Mouse (Mus musculus): ENCODE results near the gene Sez6l. TPM values are rescaled to one million over a fixed set of nuclear protein-coding genes. Genes with fewer than 3 reads are reported as not detected.

Gene Sez6l
- total and polyA plus RNA-seq, 3 experiments = 0.08 to 0.25 (median 0.09) TPM

DNA sequence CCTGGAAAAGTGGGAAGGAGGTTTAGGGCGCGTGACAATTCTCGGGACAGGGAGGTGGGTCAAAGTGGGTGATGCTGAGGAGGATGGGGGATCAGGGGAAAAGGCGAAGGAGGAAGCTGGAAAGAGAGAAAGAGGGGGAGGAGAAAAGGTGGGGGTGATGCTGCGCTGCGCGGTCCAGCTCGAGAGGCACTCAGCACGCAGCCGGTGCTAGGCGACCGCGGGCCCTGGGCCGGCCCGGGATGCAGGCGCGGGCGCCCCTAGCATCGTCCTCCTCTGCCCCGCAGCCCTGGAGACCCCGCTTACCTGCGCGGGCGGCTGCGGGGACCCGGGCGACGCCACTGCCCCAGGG is 182.6 kb downstream of the Sez6l start:
- no peak overlapping the region for H3K27ac ChIP-seq
- no peaks in the 10 kb centered on the region for H3K36me3 ChIP-seq (ENCODE audit: control insufficient read depth, insufficient read depth, low read length)
- TF ChIP-seq POLR2A (IDR thresholded peaks at IDR 0.05; ENCODE audit: insufficient read depth, low read depth, low read length) (no peak), EP300 (IDR thresholded peaks at IDR 0.05; ENCODE audit: insufficient read depth, low read depth, low read length) (no peak), CTCF (IDR thresholded peaks at IDR 0.05) (no peak)
- peak overlapping the region; percentile 26 for H3K9ac ChIP-seq (ENCODE audit: low read depth, low read length)
- intact Hi-C loops (cut with DNase I) = no loop called here
- 0 out of 2 replicates have a peak overlapping the region, but pooled peaks have one; percentile 26 for H3K4me3 ChIP-seq
- WGBS = under 1% methylated on average over 28 of the region's 28 CpGs
- H3K4me1 ChIP-seq (ENCODE audit: control insufficient read depth, insufficient read depth, low read length) = no peaks in the 10 kb centered on the region
- DNase-seq = no peak
- no peaks in the 10 kb centered on the region for H3K79me2 ChIP-seq (replicated peaks; ENCODE audit: control insufficient read depth, insufficient read depth, low read length)
- H3K27me3 ChIP-seq (ENCODE audit: control insufficient read depth, insufficient read depth, low read length) = peaks cover 15% of the 10 kb centered on the region

DNA sequence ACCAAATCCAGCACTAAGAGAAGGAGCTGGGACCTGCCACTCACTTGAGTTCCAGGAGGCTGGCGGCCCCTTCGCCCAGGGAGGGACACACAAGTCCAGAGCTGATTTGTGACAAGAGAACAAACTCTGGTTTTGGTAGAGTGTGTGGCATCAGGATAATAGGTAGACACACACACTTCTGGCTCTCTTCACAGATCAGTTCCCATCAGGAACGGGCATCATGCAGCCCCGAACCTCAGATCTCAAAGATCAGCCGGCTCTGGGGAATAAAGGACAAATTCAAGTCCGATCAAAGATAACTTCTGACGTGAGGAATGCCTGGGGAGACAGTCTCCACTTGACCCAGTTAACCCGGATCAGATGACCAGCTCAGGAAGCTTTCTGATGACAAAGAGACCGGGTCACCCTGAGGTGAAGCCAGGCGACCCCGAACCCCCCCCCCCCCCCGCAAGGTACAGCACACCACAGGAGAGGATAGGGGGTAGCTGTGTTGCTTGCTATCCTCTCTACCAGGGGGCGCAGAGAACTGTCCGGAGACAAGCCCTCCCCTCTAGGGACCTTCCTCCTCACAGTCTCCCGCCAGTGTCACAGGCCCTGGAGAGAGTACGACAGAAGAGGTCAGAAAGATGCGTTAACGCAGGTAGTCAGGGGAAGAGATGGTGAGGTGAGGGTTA is 183.1 kb downstream of the Sez6l start:
- Histone ChIP-seq H3K79me2 (replicated peaks; ENCODE audit: control insufficient read depth, insufficient read depth, low read length) (no peaks in the 10 kb centered on the region), H3K27me3 (ENCODE audit: control insufficient read depth, insufficient read depth, low read length) (peaks cover 15% of the 10 kb centered on the region), H3K27ac (no peak overlapping the region), H3K4me3 (no peak overlapping the region), H3K36me3 (ENCODE audit: control insufficient read depth, insufficient read depth, low read length) (no peaks in the 10 kb centered on the region), H3K9ac (ENCODE audit: low read depth, low read length) (no peak overlapping the region), H3K4me1 (ENCODE audit: control insufficient read depth, insufficient read depth, low read length) (no peaks in the 10 kb centered on the region)
- DNase-seq = no peak
- TF ChIP-seq EP300 (IDR thresholded peaks at IDR 0.05; ENCODE audit: insufficient read depth, low read depth, low read length) = no peak
- TF ChIP-seq CTCF (IDR thresholded peaks at IDR 0.05) = no peak
- TF ChIP-seq POLR2A (IDR thresholded peaks at IDR 0.05; ENCODE audit: insufficient read depth, low read depth, low read length) = no peak
- intact Hi-C loops (cut with DNase I) = no loop called here
- WGBS = 11% methylated on average over 18 of the region's 18 CpGs

DNA sequence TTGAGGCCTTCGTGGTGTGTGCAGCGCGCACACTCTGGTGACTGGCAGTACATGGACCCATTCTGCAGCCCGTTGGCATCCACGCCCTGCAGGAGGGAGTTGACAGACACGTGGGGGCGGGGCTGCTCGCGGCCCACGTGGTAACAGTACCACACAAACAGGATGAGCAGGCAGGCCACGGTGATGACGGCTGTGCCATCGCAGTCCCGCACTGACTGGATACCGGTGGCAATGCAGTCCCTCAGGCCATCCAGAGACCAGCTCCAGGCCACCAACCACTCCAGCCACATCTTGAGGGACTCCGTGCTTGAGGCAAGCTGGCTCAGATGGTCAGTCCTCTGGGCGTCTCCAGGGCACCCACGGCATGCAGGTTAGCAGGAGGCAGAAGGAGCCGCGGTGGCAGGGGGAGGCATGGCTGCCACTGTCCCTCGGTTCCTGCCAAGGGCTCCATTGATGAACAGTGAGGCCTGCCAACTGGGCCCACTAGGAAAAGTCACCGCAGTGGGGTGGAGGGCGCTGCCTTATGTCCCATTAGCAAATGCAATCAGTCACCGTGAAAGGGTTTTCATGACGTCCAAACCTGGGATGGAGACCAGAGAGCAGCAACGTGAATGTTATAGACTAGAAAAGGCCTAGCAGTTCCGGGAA is 185.2 kb downstream of the Sez6l start:
- no peak for DNase-seq
- no peaks in the 10 kb centered on the region for H3K36me3 ChIP-seq (ENCODE audit: control insufficient read depth, insufficient read depth, low read length)
- H3K79me2 ChIP-seq (replicated peaks; ENCODE audit: control insufficient read depth, insufficient read depth, low read length) = no peaks in the 10 kb centered on the region
- no peak overlapping the region for H3K4me3 ChIP-seq
- TF ChIP-seq EP300 (IDR thresholded peaks at IDR 0.05; ENCODE audit: insufficient read depth, low read depth, low read length) (no peak), CTCF (IDR thresholded peaks at IDR 0.05) (no peak), POLR2A (IDR thresholded peaks at IDR 0.05; ENCODE audit: insufficient read depth, low read depth, low read length) (no peak)
- H3K27ac ChIP-seq = no peak overlapping the region
- WGBS = 54% methylated on average over 27 of the region's 27 CpGs
- H3K27me3 ChIP-seq (ENCODE audit: control insufficient read depth, insufficient read depth, low read length) = peaks cover 15% of the 10 kb centered on the region
- no peaks in the 10 kb centered on the region for H3K4me1 ChIP-seq (ENCODE audit: control insufficient read depth, insufficient read depth, low read length)
- intact Hi-C loops (cut with DNase I) = no loop called here
- H3K9ac ChIP-seq (ENCODE audit: low read depth, low read length) = no peak overlapping the region

DNA sequence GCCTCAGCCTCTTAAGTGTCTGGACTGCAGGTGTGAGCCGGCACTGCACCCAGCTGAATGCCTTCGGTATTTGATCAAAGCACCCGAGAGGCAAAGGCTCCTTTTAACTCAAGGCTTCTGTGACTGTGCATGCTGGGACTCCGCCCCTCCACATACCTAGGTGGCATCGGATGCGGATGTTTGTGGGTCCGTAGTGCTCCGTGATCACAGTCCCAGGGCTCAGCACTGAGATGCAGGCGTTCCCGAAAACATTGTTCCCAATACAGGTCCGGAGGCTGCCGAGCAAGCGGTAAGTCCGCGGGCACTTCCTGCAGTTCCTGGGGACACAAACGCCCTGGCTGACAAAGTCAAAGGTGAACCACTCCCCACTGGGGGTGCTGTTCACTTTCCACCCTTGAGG is 186.0 kb downstream of the Sez6l start:
- intact Hi-C loops (cut with DNase I) = no loop called here
- 39% methylated on average over 16 of the region's 16 CpGs for WGBS

DNA sequence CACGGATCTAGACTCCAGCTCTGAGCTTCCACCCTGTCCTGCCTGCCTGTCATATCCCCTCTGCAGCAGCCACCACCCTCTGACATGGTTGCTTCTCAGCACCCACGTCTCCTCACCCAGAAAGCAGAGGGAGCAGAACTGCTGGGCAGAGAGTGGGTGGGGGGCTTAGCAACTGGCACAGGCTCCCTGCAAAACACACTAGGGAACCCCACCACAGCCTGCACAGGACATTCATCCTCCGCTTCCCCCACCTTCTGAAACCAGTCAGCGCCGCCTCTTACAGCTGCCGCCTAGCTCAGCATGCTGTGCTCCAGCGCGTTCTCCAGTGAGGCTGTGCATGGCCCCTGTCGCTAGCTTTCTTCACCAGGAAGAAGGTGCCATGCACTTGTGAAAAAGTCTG is 187.6 kb downstream of the Sez6l start:
- Histone ChIP-seq H3K27me3 (ENCODE audit: control insufficient read depth, insufficient read depth, low read length) (peaks cover 10% of the 10 kb centered on the region), H3K9ac (ENCODE audit: low read depth, low read length) (no peak overlapping the region), H3K4me3 (no peak overlapping the region), H3K36me3 (ENCODE audit: control insufficient read depth, insufficient read depth, low read length) (no peaks in the 10 kb centered on the region), H3K4me1 (ENCODE audit: control insufficient read depth, insufficient read depth, low read length) (no peaks in the 10 kb centered on the region), H3K79me2 (replicated peaks; ENCODE audit: control insufficient read depth, insufficient read depth, low read length) (no peaks in the 10 kb centered on the region), H3K27ac (no peak overlapping the region)
- no peak for DNase-seq
- WGBS = 80% methylated on average over 9 of the region's 9 CpGs
- TF ChIP-seq POLR2A (IDR thresholded peaks at IDR 0.05; ENCODE audit: insufficient read depth, low read depth, low read length) = no peak
- no peak for TF ChIP-seq EP300 (IDR thresholded peaks at IDR 0.05; ENCODE audit: insufficient read depth, low read depth, low read length)
- no peak for TF ChIP-seq CTCF (IDR thresholded peaks at IDR 0.05)
- intact Hi-C loops (cut with DNase I) = no loop called here

More for the DNA sequence above, 186.0 kb downstream of the Sez6l start:
- no peak for DNase-seq
- Histone ChIP-seq H3K27me3 (ENCODE audit: control insufficient read depth, insufficient read depth, low read length) (peaks cover 15% of the 10 kb centered on the region), H3K27ac (no peak overlapping the region), H3K4me3 (no peak overlapping the region), H3K4me1 (ENCODE audit: control insufficient read depth, insufficient read depth, low read length) (no peaks in the 10 kb centered on the region), H3K9ac (ENCODE audit: low read depth, low read length) (no peak overlapping the region), H3K79me2 (replicated peaks; ENCODE audit: control insufficient read depth, insufficient read depth, low read length) (no peaks in the 10 kb centered on the region), H3K36me3 (ENCODE audit: control insufficient read depth, insufficient read depth, low read length) (no peaks in the 10 kb centered on the region)
- TF ChIP-seq EP300 (IDR thresholded peaks at IDR 0.05; ENCODE audit: insufficient read depth, low read depth, low read length) (no peak), CTCF (IDR thresholded peaks at IDR 0.05) (no peak), POLR2A (IDR thresholded peaks at IDR 0.05; ENCODE audit: insufficient read depth, low read depth, low read length) (no peak)

DNA sequence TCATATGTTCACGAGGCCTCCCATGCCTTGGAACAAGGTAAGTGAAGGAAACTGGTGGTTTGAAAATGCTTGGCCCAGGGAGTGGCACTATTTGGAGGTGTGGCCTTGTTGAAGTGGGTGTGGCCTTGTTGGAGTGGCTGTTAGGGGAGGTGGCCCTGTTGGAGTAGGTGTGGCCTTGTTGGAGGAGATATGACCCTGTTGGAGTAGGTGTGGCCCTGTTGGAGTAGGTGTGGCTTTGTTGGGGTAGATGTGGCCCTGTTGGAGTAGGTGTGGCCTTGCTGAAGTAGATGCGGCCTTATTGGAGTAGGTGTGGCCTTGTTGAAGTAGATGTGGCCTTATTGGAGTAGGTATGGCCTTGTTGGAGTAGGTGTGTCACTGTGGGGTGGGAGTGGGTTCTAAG is 191.0 kb downstream of the Sez6l start:
- DNase-seq = no peak

More for the DNA sequence above, 191.0 kb downstream of the Sez6l start:
- 68% methylated on average over 2 of the region's 2 CpGs for WGBS
- Histone ChIP-seq H3K4me1 (ENCODE audit: control insufficient read depth, insufficient read depth, low read length) (peaks cover 2% of the 10 kb centered on the region; the same call in 1 of the 2 replicates), H3K36me3 (ENCODE audit: control insufficient read depth, insufficient read depth, low read length) (no peaks in the 10 kb centered on the region), H3K27ac (no peak overlapping the region), H3K9ac (ENCODE audit: low read depth, low read length) (no peak overlapping the region), H3K4me3 (no peak overlapping the region), H3K27me3 (ENCODE audit: control insufficient read depth, insufficient read depth, low read length) (peaks cover 2% of the 10 kb centered on the region; the same call in 1 of the 2 replicates), H3K79me2 (replicated peaks; ENCODE audit: control insufficient read depth, insufficient read depth, low read length) (no peaks in the 10 kb centered on the region)
- TF ChIP-seq CTCF (IDR thresholded peaks at IDR 0.05) (no peak), EP300 (IDR thresholded peaks at IDR 0.05; ENCODE audit: insufficient read depth, low read depth, low read length) (no peak), POLR2A (IDR thresholded peaks at IDR 0.05; ENCODE audit: insufficient read depth, low read depth, low read length) (no peak)
- intact Hi-C loops (cut with DNase I) = no loop called here
